Mouse (Mus musculus): ENCODE measurements around the gene Gapvd1. TPM values are rescaled to one million over a fixed set of nuclear protein-coding genes. Genes with fewer than 3 reads are reported as not detected.

Gapvd1 gene
- polyA plus RNA-seq, 1 experiment: 36.9 TPM

DNA sequence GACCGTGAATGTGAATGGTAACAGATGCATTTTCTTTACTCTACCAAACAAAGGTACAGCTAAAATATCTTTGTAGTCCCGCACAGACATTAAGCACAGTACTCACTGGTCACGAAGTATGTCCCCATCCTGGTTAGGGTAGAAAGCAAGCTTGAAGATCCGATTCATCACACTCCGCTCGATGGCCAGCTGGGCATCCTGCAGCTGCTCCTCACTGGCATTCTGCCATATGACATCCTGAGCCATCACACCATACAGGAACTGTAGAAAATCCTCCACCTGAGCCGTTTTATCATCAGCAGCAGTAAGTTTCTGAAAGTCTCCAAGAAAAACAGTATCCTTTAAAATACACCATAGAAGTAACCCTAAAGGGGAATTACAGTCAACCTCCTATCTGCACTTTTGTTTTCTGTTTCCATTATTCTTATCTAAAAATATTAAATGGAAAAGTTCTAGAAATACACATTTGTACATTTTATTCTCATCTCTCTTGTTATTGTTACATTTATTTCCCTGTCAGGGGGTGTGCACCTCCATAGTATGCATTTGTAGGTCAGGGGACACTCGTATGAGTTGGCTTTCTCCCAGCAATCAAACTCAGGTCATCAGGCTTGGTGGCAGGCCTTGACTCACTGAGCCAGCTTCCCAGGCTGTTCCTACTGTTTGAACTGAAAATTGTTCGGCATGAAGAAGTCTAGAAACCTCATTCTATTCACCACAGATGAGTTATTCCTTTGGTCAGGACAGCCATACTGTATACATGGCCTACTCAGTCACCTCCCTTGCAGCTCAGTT is 70.8 kb downstream of the Gapvd1 start:
- DNase-seq: no peak
- Histone ChIP-seq H3K27ac (ENCODE audit: control insufficient read depth, insufficient read depth, low read length) (no peak overlapping the region), H3K4me3 (ENCODE audit: control insufficient read depth, insufficient read depth, low read length) (no peak overlapping the region), H3K27me3 (ENCODE audit: control insufficient read depth, insufficient read depth, low read length) (no peaks in the 10 kb centered on the region), H3K36me3 (ENCODE audit: control insufficient read depth, insufficient read depth, low read length) (peaks cover 64% of the 10 kb centered on the region), H3K4me1 (replicated peaks; ENCODE audit: control insufficient read depth, insufficient read depth, low read length) (no peaks in the 10 kb centered on the region)
- TF ChIP-seq POLR2A (IDR thresholded peaks at IDR 0.05; ENCODE audit: control insufficient read depth, extremely low read depth, insufficient read depth, low read length, poor library complexity) (no peak), CTCF (IDR thresholded peaks at IDR 0.05; ENCODE audit: borderline replicate concordance, control insufficient read depth, extremely low read depth, insufficient read depth, low read length, poor library complexity) (no peak)
- 93% methylated on average over 9 of the region's 9 CpGs for WGBS

DNA sequence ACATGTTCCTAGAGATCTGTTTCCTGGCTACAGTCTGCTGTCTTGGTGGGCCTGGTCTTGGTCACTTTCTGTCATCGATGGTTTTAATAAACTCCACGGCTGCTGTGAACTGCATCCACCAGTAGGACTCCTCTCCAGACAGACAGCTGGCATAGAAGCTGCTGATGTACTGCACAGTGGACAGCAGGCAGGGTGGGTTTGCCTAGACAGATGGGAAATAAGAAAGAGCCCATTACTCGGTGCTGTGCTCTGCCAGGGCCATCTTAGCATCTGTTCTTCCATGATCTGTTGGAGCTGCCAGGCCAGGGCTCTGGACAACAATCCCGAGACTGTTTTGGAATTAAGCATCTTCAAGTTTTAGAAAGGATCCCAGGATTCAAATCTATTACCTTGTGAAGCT is 77.1 kb downstream of the Gapvd1 start:
- no peak for DNase-seq
- 97% methylated on average over 4 of the region's 4 CpGs for WGBS
- Histone ChIP-seq H3K27ac (ENCODE audit: control insufficient read depth, insufficient read depth, low read length) (no peak overlapping the region), H3K4me3 (ENCODE audit: control insufficient read depth, insufficient read depth, low read length) (no peak overlapping the region), H3K27me3 (ENCODE audit: control insufficient read depth, insufficient read depth, low read length) (no peaks in the 10 kb centered on the region), H3K4me1 (replicated peaks; ENCODE audit: control insufficient read depth, insufficient read depth, low read length) (peaks cover 5% of the 10 kb centered on the region), H3K36me3 (ENCODE audit: control insufficient read depth, insufficient read depth, low read length) (peaks cover 47% of the 10 kb centered on the region)
- TF ChIP-seq POLR2A (IDR thresholded peaks at IDR 0.05; ENCODE audit: control insufficient read depth, extremely low read depth, insufficient read depth, low read length, poor library complexity) (no peak), CTCF (IDR thresholded peaks at IDR 0.05; ENCODE audit: borderline replicate concordance, control insufficient read depth, extremely low read depth, insufficient read depth, low read length, poor library complexity) (no peak)

DNA sequence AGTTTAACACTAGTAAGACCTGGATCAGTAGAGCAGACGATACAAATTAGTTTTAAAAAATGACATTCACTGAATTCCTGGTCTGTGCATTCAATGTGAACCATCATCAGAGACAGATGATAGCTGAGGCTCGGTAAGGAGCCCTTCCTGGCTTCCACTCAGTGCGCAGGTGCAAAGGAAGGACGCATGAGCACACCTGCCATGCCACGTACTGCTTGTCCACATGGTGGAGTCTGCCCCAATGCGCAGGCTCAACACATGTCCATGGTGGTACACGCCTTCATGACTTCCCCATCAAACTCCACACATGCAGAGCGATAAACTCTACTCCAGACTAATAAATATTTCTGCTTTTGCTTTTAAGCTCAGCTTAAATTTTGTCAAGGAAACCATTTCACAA is 78.0 kb downstream of the Gapvd1 start:
- WGBS: 96% methylated on average over 8 of the region's 8 CpGs

DNA sequence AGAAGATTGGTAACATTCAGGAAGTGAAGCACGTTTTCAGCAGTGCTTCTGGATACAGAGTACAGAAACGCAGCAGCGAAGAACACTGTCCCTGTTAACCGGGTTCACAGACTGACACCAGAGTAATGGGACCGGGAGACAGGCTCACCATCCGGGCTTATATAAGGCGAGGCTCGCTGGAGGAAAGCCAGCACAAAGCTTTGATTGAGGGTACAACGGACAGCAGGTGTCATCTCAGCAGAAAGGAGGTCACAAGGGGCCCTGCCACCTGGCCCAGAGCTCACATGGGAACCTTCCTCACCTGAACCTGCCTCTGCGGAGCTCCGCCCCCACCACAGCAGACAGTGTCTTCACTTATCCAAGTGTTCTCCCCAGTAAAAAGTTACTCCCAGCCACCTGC is 81.2 kb downstream of the Gapvd1 start:
- TF ChIP-seq POLR2A (IDR thresholded peaks at IDR 0.05; ENCODE audit: control insufficient read depth, extremely low read depth, insufficient read depth, low read length, poor library complexity) (no peak), CTCF (IDR thresholded peaks at IDR 0.05; ENCODE audit: borderline replicate concordance, control insufficient read depth, extremely low read depth, insufficient read depth, low read length, poor library complexity) (no peak)
- Histone ChIP-seq H3K4me3 (ENCODE audit: control insufficient read depth, insufficient read depth, low read length) (no peak overlapping the region), H3K27me3 (ENCODE audit: control insufficient read depth, insufficient read depth, low read length) (no peaks in the 10 kb centered on the region), H3K4me1 (replicated peaks; ENCODE audit: control insufficient read depth, insufficient read depth, low read length) (peaks cover 11% of the 10 kb centered on the region), H3K36me3 (ENCODE audit: control insufficient read depth, insufficient read depth, low read length) (peaks cover 27% of the 10 kb centered on the region), H3K27ac (ENCODE audit: control insufficient read depth, insufficient read depth, low read length) (no peak overlapping the region)
- no peak for DNase-seq
- WGBS: 87% methylated on average over 11 of the region's 11 CpGs

More for the DNA sequence above, 78.0 kb downstream of the Gapvd1 start:
- no peak for DNase-seq
- Histone ChIP-seq H3K36me3 (ENCODE audit: control insufficient read depth, insufficient read depth, low read length) (peaks cover 39% of the 10 kb centered on the region), H3K4me1 (replicated peaks; ENCODE audit: control insufficient read depth, insufficient read depth, low read length) (peaks cover 5% of the 10 kb centered on the region), H3K27me3 (ENCODE audit: control insufficient read depth, insufficient read depth, low read length) (no peaks in the 10 kb centered on the region), H3K27ac (ENCODE audit: control insufficient read depth, insufficient read depth, low read length) (no peak overlapping the region), H3K4me3 (ENCODE audit: control insufficient read depth, insufficient read depth, low read length) (no peak overlapping the region)
- TF ChIP-seq CTCF (IDR thresholded peaks at IDR 0.05; ENCODE audit: borderline replicate concordance, control insufficient read depth, extremely low read depth, insufficient read depth, low read length, poor library complexity) (no peak), POLR2A (IDR thresholded peaks at IDR 0.05; ENCODE audit: control insufficient read depth, extremely low read depth, insufficient read depth, low read length, poor library complexity) (no peak)

DNA sequence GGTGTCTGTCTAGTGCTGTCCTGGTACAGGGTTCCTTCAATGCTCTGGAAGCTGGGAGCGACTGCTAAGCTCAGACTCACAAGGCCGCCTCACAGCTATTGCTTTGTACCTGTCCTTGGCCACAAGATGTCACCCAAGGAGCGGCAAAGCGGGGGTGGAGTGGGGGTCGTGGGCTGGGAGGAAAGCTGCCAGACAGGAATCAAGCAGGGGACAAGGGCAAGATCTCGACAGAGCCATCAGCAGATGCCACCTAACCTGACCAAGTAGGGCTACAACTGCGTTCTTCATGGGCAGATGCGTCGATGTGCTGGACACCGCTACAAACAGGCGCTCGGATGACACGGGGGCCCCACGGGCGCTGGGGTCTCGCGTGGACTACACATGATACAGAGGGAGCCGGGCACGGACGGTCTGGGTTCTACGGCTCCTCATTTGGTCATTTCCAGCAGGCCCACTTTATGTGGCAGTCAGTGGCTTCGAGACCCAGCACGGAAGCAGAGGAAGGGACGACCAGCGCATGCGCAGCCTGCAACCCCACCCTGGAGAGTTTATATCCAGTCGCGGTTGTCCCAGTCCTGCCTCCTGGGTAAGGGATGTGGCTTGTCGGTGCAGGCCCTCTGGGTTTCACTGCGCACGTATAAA is 83.5 kb downstream of the Gapvd1 start:
- TF ChIP-seq CTCF (IDR thresholded peaks at IDR 0.05; ENCODE audit: borderline replicate concordance, control insufficient read depth, extremely low read depth, insufficient read depth, low read length, poor library complexity) (peak; percentile 66; the same call in 1 of the 2 replicates), POLR2A (IDR thresholded peaks at IDR 0.05; ENCODE audit: control insufficient read depth, extremely low read depth, insufficient read depth, low read length, poor library complexity) (no peak)
- peaks cover 11% of the 10 kb centered on the region for H3K4me1 ChIP-seq (replicated peaks; ENCODE audit: control insufficient read depth, insufficient read depth, low read length)
- WGBS: 23% methylated on average over 31 of the region's 31 CpGs
- peak; percentile 61 for DNase-seq
- H3K4me3 ChIP-seq (ENCODE audit: control insufficient read depth, insufficient read depth, low read length): peak overlapping the region; percentile 66
- 0 out of 2 replicates have a peak overlapping the region, but pooled peaks have one; percentile 7 for H3K27ac ChIP-seq (ENCODE audit: control insufficient read depth, insufficient read depth, low read length)
- H3K27me3 ChIP-seq (ENCODE audit: control insufficient read depth, insufficient read depth, low read length): no peaks in the 10 kb centered on the region
- peaks cover 4% of the 10 kb centered on the region for H3K36me3 ChIP-seq (ENCODE audit: control insufficient read depth, insufficient read depth, low read length)

DNA sequence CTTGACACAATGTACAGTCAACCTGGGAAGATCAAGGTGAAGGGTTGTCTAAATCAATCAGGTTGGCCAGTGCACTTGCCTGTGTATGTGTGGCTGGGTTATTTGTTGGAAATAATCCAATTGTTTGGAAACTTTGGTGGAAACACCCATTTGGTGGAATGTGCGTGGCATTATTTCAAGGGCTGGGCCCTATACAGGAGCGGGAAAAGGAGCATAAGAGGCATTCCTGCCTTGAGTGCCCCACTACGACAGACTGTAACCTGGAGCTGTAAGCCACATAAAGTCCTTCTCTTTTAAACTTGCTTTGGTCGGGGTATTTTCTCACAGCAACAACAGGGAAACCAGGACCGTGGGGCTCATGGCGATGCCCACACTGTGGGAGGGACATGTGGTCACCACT is 84.6 kb downstream of the Gapvd1 start:
- Histone ChIP-seq H3K36me3 (ENCODE audit: control insufficient read depth, insufficient read depth, low read length) (no peaks in the 10 kb centered on the region), H3K27me3 (ENCODE audit: control insufficient read depth, insufficient read depth, low read length) (no peaks in the 10 kb centered on the region), H3K27ac (ENCODE audit: control insufficient read depth, insufficient read depth, low read length) (no peak overlapping the region), H3K4me3 (ENCODE audit: control insufficient read depth, insufficient read depth, low read length) (no peak overlapping the region), H3K4me1 (replicated peaks; ENCODE audit: control insufficient read depth, insufficient read depth, low read length) (peaks cover 11% of the 10 kb centered on the region)
- no peak for DNase-seq
- 71% methylated on average over 6 of the region's 6 CpGs for WGBS
- TF ChIP-seq POLR2A (IDR thresholded peaks at IDR 0.05; ENCODE audit: control insufficient read depth, extremely low read depth, insufficient read depth, low read length, poor library complexity): no peak
